Mouse (Mus musculus) neural tube, embryonic 14.5 days (tissue): ENCODE measurements around the gene Dnm1. TPM values are rescaled to one million over a fixed set of nuclear protein-coding genes. Genes with fewer than 3 reads are reported as not detected.

Experiments
- ATAC-seq: fragments of 200-750 bp; cut with Nextera tagmentation; 2 replicates; pipeline ENCODE4 v1.8.0; 2017; ENCODE audit warnings: low read depth, mild to moderate bottlenecking, moderate TSS enrichment, moderate library complexity
- H3K27ac ChIP-seq: fragments of 300-500 bp; sonication (generic); 2 replicates; pipeline ENCODE4 v1.5.1; 2014; ENCODE audit warnings: low read depth, mild to moderate bottlenecking, control low read depth, low read length, moderate library complexity, mixed read lengths
- H3K27me3 ChIP-seq: fragments of 300-500 bp; sonication (generic); 2 replicates; pipeline ENCODE4 v1.6.1; 2014; ENCODE audit warnings: low read length; ENCODE audit not compliant: control insufficient read depth, insufficient read depth
- H3K36me3 ChIP-seq: fragments of 300-500 bp; sonication (generic); 2 replicates; pipeline ENCODE4 v1.6.1; 2014; ENCODE audit warnings: low read length, mixed read lengths; ENCODE audit not compliant: control insufficient read depth, insufficient read depth
- H3K4me1 ChIP-seq: fragments of 300-500 bp; sonication (generic); 2 replicates; pipeline ENCODE4 v1.6.1; 2014; ENCODE audit warnings: low read length; ENCODE audit not compliant: control insufficient read depth, insufficient read depth
- H3K4me2 ChIP-seq: fragments of 300-500 bp; sonication (generic); 2 replicates; pipeline ENCODE4 v1.6.1; 2014; ENCODE audit warnings: mild to moderate bottlenecking, low read depth, low read length, control low read depth
- H3K4me3 ChIP-seq: fragments of 300-500 bp; sonication (generic); 2 replicates; pipeline ENCODE4 v1.5.1; 2014; ENCODE audit warnings: low read depth, low read length, control low read depth, mixed read lengths
- H3K9ac ChIP-seq: fragments of 300-500 bp; sonication (generic); replicated peaks from 2 replicates; pipeline ENCODE4 v1.6.1; 2014; ENCODE audit warnings: low read depth, mild to moderate bottlenecking, control low read depth, low read length, mixed read lengths
- H3K9me3 ChIP-seq: fragments of 300-500 bp; sonication (generic); 2 replicates; pipeline ENCODE4 v1.6.1; 2016; ENCODE audit warnings: low read length; ENCODE audit not compliant: control insufficient read depth
- WGBS: fragments of 180-500 bp; shearing (Covaris S2); extraction: QIAGEN DNeasy Blood & Tissue Kit; methylation state at CpG from one replicate; pipeline ENCODE4 v1.1.7; 2014; 5-methylcytosine and 5-hydroxymethylcytosine counted together
- polyA plus RNA-seq: library from polyadenylated mRNA; unstranded; fragments of >200 nt; fragmentation: Nextera tagmentation; extraction: Ambion mirVana; gene quantifications from 2 replicates; pipeline ENCODE4 v1.2.1, GENCODE M21; 2014

Dnm1 gene
- polyA plus RNA-seq, 1 experiment from 2014 or later: 146 TPM

- H3K27me3 ChIP-seq: no peaks in the 10 kb centered on the region
- no peak overlapping the region for H3K4me2 ChIP-seq
- no peak overlapping the region for H3K27ac ChIP-seq
- H3K4me1 ChIP-seq: peaks cover 2% of the 10 kb centered on the region; the same call in 1 of the 2 replicates
- no peak overlapping the region for H3K9ac ChIP-seq
- no peaks in the 10 kb centered on the region for H3K9me3 ChIP-seq
- H3K36me3 ChIP-seq: peaks cover 24% of the 10 kb centered on the region
- ATAC-seq: no peak
- no peak overlapping the region for H3K4me3 ChIP-seq
- WGBS: 39% methylated on average over 26 of the region's 26 CpGs
Measured at GRCm38 (mm10) chr2:32339912-32340642, 13.1 kb downstream of the Dnm1 start.

- Histone ChIP-seq H3K27me3 (no peaks in the 10 kb centered on the region), H3K36me3 (peaks cover 45% of the 10 kb centered on the region), H3K4me1 (no peaks in the 10 kb centered on the region), H3K27ac (no peak overlapping the region), H3K9ac (0 out of 2 replicates have a peak overlapping the region, but pooled peaks have one; percentile 21), H3K9me3 (no peaks in the 10 kb centered on the region), H3K4me2 (no peak overlapping the region), H3K4me3 (no peak overlapping the region)
- WGBS: 54% methylated on average over 15 of the region's 15 CpGs
- no peak for ATAC-seq
Measured at GRCm38 (mm10) chr2:32335888-32336287, 17.2 kb downstream of the Dnm1 start.

GRCm38 (mm10) chr2:32332159-32332558 is 21.0 kb downstream of the Dnm1 start:
- 82% methylated on average over 5 of the region's 5 CpGs for WGBS
- H3K9me3 ChIP-seq: no peaks in the 10 kb centered on the region

GRCm38 (mm10) chr2:32329531-32329930 is 23.6 kb downstream of the Dnm1 start:
- no peak for ATAC-seq
- Histone ChIP-seq H3K9me3 (no peaks in the 10 kb centered on the region), H3K4me3 (no peak overlapping the region), H3K36me3 (peaks cover 19% of the 10 kb centered on the region; the same call in 1 of the 2 replicates), H3K4me2 (no peak overlapping the region), H3K27ac (no peak overlapping the region), H3K9ac (no peak overlapping the region), H3K4me1 (no peaks in the 10 kb centered on the region), H3K27me3 (no peaks in the 10 kb centered on the region)
- 42% methylated on average over 6 of the region's 6 CpGs for WGBS

More at GRCm38 (mm10) chr2:32332159-32332558, 21.0 kb downstream of the Dnm1 start:
- Histone ChIP-seq H3K27ac (no peak overlapping the region), H3K36me3 (peaks cover 34% of the 10 kb centered on the region), H3K4me3 (no peak overlapping the region), H3K4me1 (no peaks in the 10 kb centered on the region), H3K27me3 (no peaks in the 10 kb centered on the region), H3K9ac (no peak overlapping the region), H3K4me2 (no peak overlapping the region)
- no peak for ATAC-seq

- Histone ChIP-seq H3K27ac (no peak overlapping the region), H3K9me3 (no peaks in the 10 kb centered on the region), H3K9ac (no peak overlapping the region), H3K4me1 (no peaks in the 10 kb centered on the region), H3K27me3 (no peaks in the 10 kb centered on the region), H3K4me2 (no peak overlapping the region), H3K4me3 (no peak overlapping the region), H3K36me3 (peaks cover 14% of the 10 kb centered on the region; the same call in 1 of the 2 replicates)
- WGBS: 4% methylated on average over 13 of the region's 13 CpGs
- no peak for ATAC-seq
Measured at GRCm38 (mm10) chr2:32328911-32329460, 24.2 kb downstream of the Dnm1 start.

- no peak overlapping the region for H3K27ac ChIP-seq
- ATAC-seq: no peak
- H3K9ac ChIP-seq: no peak overlapping the region
- H3K9me3 ChIP-seq: no peaks in the 10 kb centered on the region
- H3K27me3 ChIP-seq: no peaks in the 10 kb centered on the region
- no peak overlapping the region for H3K4me3 ChIP-seq
- peaks cover 4% of the 10 kb centered on the region; the same call in 1 of the 2 replicates for H3K36me3 ChIP-seq
- H3K4me1 ChIP-seq: peaks cover 7% of the 10 kb centered on the region; the same call in 1 of the 2 replicates
- WGBS: 75% methylated on average over 4 of the region's 4 CpGs
- no peak overlapping the region for H3K4me2 ChIP-seq
Measured at GRCm38 (mm10) chr2:32327200-32327599, 25.9 kb downstream of the Dnm1 start.

- ATAC-seq: no peak
- H3K9ac ChIP-seq: no peak overlapping the region
- H3K4me2 ChIP-seq: no peak overlapping the region
- no peaks in the 10 kb centered on the region for H3K9me3 ChIP-seq
- H3K4me3 ChIP-seq: no peak overlapping the region
- no peak overlapping the region for H3K27ac ChIP-seq
- WGBS: 70% methylated on average over 7 of the region's 7 CpGs
- H3K4me1 ChIP-seq: peaks cover 8% of the 10 kb centered on the region; the same call in 1 of the 2 replicates
- no peaks in the 10 kb centered on the region for H3K27me3 ChIP-seq
- H3K36me3 ChIP-seq: 0 out of 2 replicates have a peak, but pooled peaks cover 3% of the 10 kb centered on the region
Measured at GRCm38 (mm10) chr2:32325342-32325741, 27.8 kb downstream of the Dnm1 start.

- peaks cover 8% of the 10 kb centered on the region; the same call in 1 of the 2 replicates for H3K4me1 ChIP-seq
- H3K4me2 ChIP-seq: no peak overlapping the region
- no peaks in the 10 kb centered on the region for H3K27me3 ChIP-seq
- WGBS: 67% methylated on average over 4 of the region's 4 CpGs
- no peak overlapping the region for H3K4me3 ChIP-seq
- H3K9me3 ChIP-seq: no peaks in the 10 kb centered on the region
- ATAC-seq: no peak
- H3K9ac ChIP-seq: no peak overlapping the region
- H3K27ac ChIP-seq: no peak overlapping the region
- 0 out of 2 replicates have a peak, but pooled peaks cover 8% of the 10 kb centered on the region for H3K36me3 ChIP-seq
Measured at GRCm38 (mm10) chr2:32324322-32324721, 28.8 kb downstream of the Dnm1 start.
